13 mouse cellular contexts compared by ENCODE assay signal in genomic region chr10:62342512-62342911, GRCm38 (mm10). TPM values are rescaled to one million over a fixed set of nuclear protein-coding genes. Genes with fewer than 3 reads are reported as not detected.
DNase-seq lines count a peak whose midpoint lies in the region; ATAC-seq and TF ChIP-seq lines count a peak whose summit lies in the region.
"Had no signal": no experiment of that assay in that cellular context is flagged by ENCODE, and none has a peak within 500 bp of the region (broad histone marks: within the 10 kb centered on the region; RNA-seq: fewer than 3 reads in every experiment).

No protein-coding gene starts in this region.

- H3K27me3 ChIP-seq in heart, embryonic 13.5 days (replicated peaks), result no peaks in the 10 kb centered on the region
- H3K27me3 ChIP-seq in heart, adult 2 months (ENCODE audit: control insufficient read depth, insufficient read depth, low read length), result no peaks in the 10 kb centered on the region
- no peaks in the 10 kb centered on the region for H3K27me3 ChIP-seq in limb, embryonic 13.5 days
- no peaks in the 10 kb centered on the region for H3K27me3 ChIP-seq in spleen, adult 2 months (ENCODE audit: control insufficient read depth, insufficient read depth, low read length)
- H3K27me3 ChIP-seq: hindbrain, embryonic 13.5 days; Patski had no signal

- H3K9ac ChIP-seq in heart, embryonic 13.5 days, result peak overlapping the region; percentile 63; the same call in 1 of the 2 replicates
- H3K9ac ChIP-seq in heart, adult 2 months (ENCODE audit: low read depth, low read length), result no peak overlapping the region
- H3K9ac ChIP-seq in limb, embryonic 13.5 days, result 0 out of 2 replicates have a peak overlapping the region, but pooled peaks have one; percentile 1
- H3K9ac ChIP-seq: hindbrain, embryonic 13.5 days had no signal

- no peaks in the 10 kb centered on the region for H3K79me2 ChIP-seq in heart, adult 2 months (replicated peaks; ENCODE audit: control insufficient read depth, insufficient read depth, low read length)

- 71% methylated on average over 6 of the region's 6 CpGs for WGBS in heart, embryonic 13.5 days
- WGBS in heart, adult 2 months, result 82% methylated on average over 6 of the region's 6 CpGs
- 89% methylated on average over 6 of the region's 6 CpGs for WGBS in limb, embryonic 13.5 days
- WGBS in spleen, adult 2 months, result 87% methylated on average over 6 of the region's 6 CpGs

- H3K9me3 ChIP-seq in heart, embryonic 13.5 days, result no peaks in the 10 kb centered on the region
- H3K9me3 ChIP-seq in limb, embryonic 13.5 days, result no peaks in the 10 kb centered on the region
- H3K9me3 ChIP-seq: hindbrain, embryonic 13.5 days had no signal

- intact Hi-C loops in heart, adult 2 months (cut with DNase I), result no loop called here

- no peak overlapping the region for H3K27ac ChIP-seq in heart, embryonic 13.5 days (replicated peaks)
- no peak overlapping the region for H3K27ac ChIP-seq in heart, adult 2 months
- H3K27ac ChIP-seq in limb, embryonic 13.5 days, result no peak overlapping the region
- peak overlapping the region; percentile 25; the same call in 1 of the 2 replicates for H3K27ac ChIP-seq in spleen, adult 2 months (ENCODE audit: insufficient read depth, low read length)
- H3K27ac ChIP-seq: hindbrain, embryonic 13.5 days; left cerebral cortex, adult 2 months had no signal

- no peaks in the 10 kb centered on the region for H3K36me3 ChIP-seq in heart, embryonic 13.5 days
- H3K36me3 ChIP-seq in heart, adult 2 months (ENCODE audit: control insufficient read depth, insufficient read depth, low read length), result no peaks in the 10 kb centered on the region
- no peaks in the 10 kb centered on the region for H3K36me3 ChIP-seq in limb, embryonic 13.5 days
- H3K36me3 ChIP-seq in spleen, adult 2 months (ENCODE audit: control insufficient read depth, insufficient read depth, low read length), result no peaks in the 10 kb centered on the region
- H3K36me3 ChIP-seq: hindbrain, embryonic 13.5 days had no signal

- DNase-seq in heart, adult 2 months, result no peak
- DNase-seq in c-Kit-positive CD71-positive TER-119-positive erythroid progenitor cells, embryonic 14.5 days (ENCODE audit: low spot score), result peak; percentile 84
- DNase-seq in spleen, adult 2 months (ENCODE audit: low read depth in 1 of 2, low spot score in 2 of 2), result no peak
- no peak for DNase-seq in urinary bladder, postnatal 4 days (ENCODE audit: low spot score in 2 of 2)
- no peak for DNase-seq in kidney, postnatal 10 days
- DNase-seq: heart, adult 18-20 months; kidney, adult 18-20 months; thymus, postnatal 14 days had no signal

- peak overlapping the region; percentile 91 for H3K4me2 ChIP-seq in heart, embryonic 13.5 days
- H3K4me2 ChIP-seq in limb, embryonic 13.5 days (replicated peaks), result no peak overlapping the region
- H3K4me2 ChIP-seq: hindbrain, embryonic 13.5 days had no signal

- H3K4me1 ChIP-seq in heart, embryonic 13.5 days, result peaks cover 34% of the 10 kb centered on the region
- H3K4me1 ChIP-seq in heart, adult 2 months (ENCODE audit: control insufficient read depth, insufficient read depth, low read length), result peaks cover 12% of the 10 kb centered on the region
- H3K4me1 ChIP-seq in limb, embryonic 13.5 days, result peaks cover 27% of the 10 kb centered on the region
- H3K4me1 ChIP-seq in spleen, adult 2 months (ENCODE audit: control insufficient read depth, insufficient read depth, insufficient read length), result peaks cover 8% of the 10 kb centered on the region; the same call in 1 of the 2 replicates

- no peak for ATAC-seq in heart, embryonic 13.5 days (ENCODE audit: extremely low read depth, insufficient number of reproducible peaks, low FRiP score, low TSS enrichment)
- no peak for ATAC-seq in limb, embryonic 13.5 days (ENCODE audit: low FRiP score, low read depth)
- ATAC-seq: Patski had no signal

- H3K4me3 ChIP-seq in heart, embryonic 13.5 days, result peak overlapping the region; percentile 96
- H3K4me3 ChIP-seq in heart, adult 2 months, result no peak overlapping the region
- H3K4me3 ChIP-seq in limb, embryonic 13.5 days, result no peak overlapping the region
- H3K4me3 ChIP-seq in spleen, adult 2 months (ENCODE audit: extremely low read depth, insufficient read depth, insufficient read length), result peak overlapping the region; percentile 10
- H3K4me3 ChIP-seq: hindbrain, embryonic 13.5 days; left cerebral cortex, adult 2 months had no signal

- no peak for TF ChIP-seq POLR2A in heart, adult 2 months (IDR thresholded peaks at IDR 0.05; ENCODE audit: insufficient read depth, low read depth, low read length)
- no peak for TF ChIP-seq POLR2A in spleen, adult 2 months (IDR thresholded peaks at IDR 0.05; ENCODE audit: low read depth, low read length)

- no peak for TF ChIP-seq EP300 in heart, adult 2 months (IDR thresholded peaks at IDR 0.05; ENCODE audit: insufficient read depth, low read depth, low read length)

- TF ChIP-seq CTCF in heart, adult 2 months (IDR thresholded peaks at IDR 0.05), result no peak
- no peak for TF ChIP-seq CTCF in spleen, adult 2 months (IDR thresholded peaks at IDR 0.05; ENCODE audit: extremely low read depth, insufficient read depth, insufficient read length, insufficient replicate concordance)

RNA-seq across cellular contexts. Expression of gene Hk1, which starts 37.2 kb away (rescaled TPM):
- 163 and 170 TPM in 2 replicates for polyA plus RNA-seq in heart, embryonic 13.5 days (2015; fragmentation: Nextera tagmentation; extraction: Ambion mirVana)
- 100 to 1,000 TPM; 120 TPM for total RNA-seq in heart, adult 2 months (2021)
- 71.0 and 81.9 TPM in 2 replicates for polyA plus RNA-seq in heart, adult 2 months (2012; rRNA removed)
- 40.1 and 44.7 TPM in 2 replicates for polyA plus RNA-seq in limb, embryonic 13.5 days (2015; fragmentation: Nextera tagmentation; extraction: Ambion mirVana)
- polyA plus RNA-seq in spleen, adult 2 months (2012; rRNA removed), result 31.0 and 38.5 TPM in 2 replicates

Comparison
In these comparisons a context has a peak if more than half of its experiments do, and no peak if none do; other contexts are left out.
1. H3K4me3 ChIP-seq: peak in heart, embryonic 13.5 days (single experiment) and spleen, adult 2 months (single experiment); none in heart, adult 2 months (single experiment) and limb, embryonic 13.5 days (single experiment).